8 mouse cellular contexts compared by ENCODE assay signal in genomic region chr15:8633375-8633774, GRCm38 (mm10).
DNase-seq lines count a peak whose midpoint lies in the region; ATAC-seq lines count a peak whose summit lies in the region.

No protein-coding gene starts in this region.

- peaks cover 8% of the 10 kb centered on the region; the same call in 1 of the 2 replicates for H3K27me3 ChIP-seq in neural tube, embryonic 15.5 days (replicated peaks)

- no peak overlapping the region for H3K27ac ChIP-seq in neural tube, embryonic 15.5 days (replicated peaks)

- no peak for ATAC-seq in neural tube, embryonic 15.5 days (ENCODE audit: low FRiP score)

- H3K4me1 ChIP-seq in neural tube, embryonic 15.5 days = peaks cover 18% of the 10 kb centered on the region; the same call in 1 of the 2 replicates

- H3K4me3 ChIP-seq in neural tube, embryonic 15.5 days (replicated peaks) = no peak overlapping the region

- 50% methylated on average over 6 of the region's 6 CpGs for WGBS in neural tube, embryonic 15.5 days

- H3K4me2 ChIP-seq in neural tube, embryonic 15.5 days = no peak overlapping the region

- H3K9me3 ChIP-seq in neural tube, embryonic 15.5 days (replicated peaks) = no peaks in the 10 kb centered on the region

- DNase-seq in embryo, embryonic 10 days (ENCODE audit: low spot score) = peak; percentile 69
- no peak for DNase-seq in embryo, embryonic 9.5 days (ENCODE audit: extremely low spot score)
- DNase-seq in neural tube, embryonic 10.5 days (ENCODE audit: extremely low spot score, low spot score) = peak; percentile 60
- peak; percentile 28 for DNase-seq in cerebellum, adult 9-11 months
- DNase-seq in kidney, adult 8-10 months = peak; percentile 28 to 64
- DNase-seq in lung, postnatal 14 days = peak; percentile 73
- DNase-seq in testis, postnatal 14 days (ENCODE audit: low spot score) = peak; percentile 31

- H3K9ac ChIP-seq in neural tube, embryonic 15.5 days (replicated peaks) = no peak overlapping the region

- no peaks in the 10 kb centered on the region for H3K36me3 ChIP-seq in neural tube, embryonic 15.5 days
